Mouse (Mus musculus): ENCODE measurements around the gene B3glct.

Gene B3glct

DNA sequence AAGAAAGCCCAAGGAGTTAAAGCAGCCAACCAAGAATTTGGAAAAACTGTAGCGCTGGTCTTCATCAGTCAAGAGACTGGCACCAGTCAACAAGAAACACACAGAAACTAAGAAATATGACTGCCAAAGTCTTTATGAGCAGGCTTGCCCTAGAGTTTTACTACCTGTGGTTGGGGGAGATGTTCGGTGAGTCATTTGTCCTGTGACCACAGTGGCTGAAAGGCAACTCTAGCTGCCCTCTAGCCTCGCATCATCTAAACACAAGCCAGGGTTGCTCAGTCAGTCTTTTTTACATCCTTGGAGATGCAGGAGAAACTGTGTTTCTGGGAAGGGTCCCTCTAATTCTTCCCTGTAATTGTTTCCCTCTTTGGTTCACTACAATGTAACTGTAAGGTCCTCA lies 834 bp upstream of the B3glct start:
- no peak for DNase-seq

GRCm38 (mm10) chr5:149678990-149679348 lies 939 bp downstream of the B3glct start:
- DNase-seq: peak; percentile 8

- no peak for DNase-seq
Measured at GRCm38 (mm10) chr5:149679362-149679761, 1.3 kb downstream of the B3glct start.

GRCm38 (mm10) chr5:149679886-149680285 lies 1.9 kb downstream of the B3glct start:
- DNase-seq: no peak

DNA sequence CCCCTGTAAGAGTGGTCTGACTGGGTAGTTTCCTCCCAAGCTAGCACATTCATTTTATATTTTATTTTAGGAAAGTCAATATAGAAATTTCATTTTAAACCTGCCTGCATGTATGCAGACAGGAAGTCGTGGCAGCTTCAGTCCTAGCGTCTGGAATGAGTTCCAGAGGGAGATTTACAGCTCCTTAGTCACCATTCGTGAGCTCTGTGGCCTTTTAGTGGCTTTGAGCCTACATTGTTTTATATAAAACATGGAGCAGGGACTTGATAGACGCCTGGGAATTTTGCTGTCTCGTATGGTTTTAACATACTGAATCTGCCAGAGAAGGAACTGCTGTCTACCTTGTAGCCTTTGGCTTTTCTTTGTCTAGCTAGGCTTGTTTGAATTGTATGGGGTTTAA lies 2.9 kb downstream of the B3glct start:
- no peak for DNase-seq

GRCm38 (mm10) chr5:149689860-149690259 lies 11.8 kb downstream of the B3glct start:
- DNase-seq: no peak

- DNase-seq: peak; percentile 12
Measured at GRCm38 (mm10) chr5:149692548-149692947, 14.5 kb downstream of the B3glct start.

DNA sequence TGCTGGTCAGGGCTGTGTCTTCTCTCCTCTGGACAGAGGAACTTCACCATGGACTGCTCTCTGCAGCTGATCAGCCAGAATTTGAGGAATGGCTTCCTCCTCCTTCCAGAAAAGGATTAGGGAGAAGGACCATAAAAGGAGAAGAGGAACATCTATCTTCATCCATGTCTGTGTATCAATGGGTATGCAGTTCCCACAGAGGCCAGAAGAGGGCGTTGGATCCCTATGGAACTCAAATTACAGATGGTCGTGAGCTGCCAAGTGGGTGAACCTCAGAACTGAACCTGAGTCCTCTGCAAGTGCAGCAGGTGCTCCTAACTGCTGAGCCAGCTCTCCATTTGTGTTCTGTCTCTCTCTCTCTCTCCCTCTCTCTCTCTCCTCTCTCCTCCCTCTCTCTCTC lies 15.2 kb downstream of the B3glct start:
- no peak for DNase-seq

GRCm38 (mm10) chr5:149693968-149694367 lies 15.9 kb downstream of the B3glct start:
- DNase-seq: no peak

DNA sequence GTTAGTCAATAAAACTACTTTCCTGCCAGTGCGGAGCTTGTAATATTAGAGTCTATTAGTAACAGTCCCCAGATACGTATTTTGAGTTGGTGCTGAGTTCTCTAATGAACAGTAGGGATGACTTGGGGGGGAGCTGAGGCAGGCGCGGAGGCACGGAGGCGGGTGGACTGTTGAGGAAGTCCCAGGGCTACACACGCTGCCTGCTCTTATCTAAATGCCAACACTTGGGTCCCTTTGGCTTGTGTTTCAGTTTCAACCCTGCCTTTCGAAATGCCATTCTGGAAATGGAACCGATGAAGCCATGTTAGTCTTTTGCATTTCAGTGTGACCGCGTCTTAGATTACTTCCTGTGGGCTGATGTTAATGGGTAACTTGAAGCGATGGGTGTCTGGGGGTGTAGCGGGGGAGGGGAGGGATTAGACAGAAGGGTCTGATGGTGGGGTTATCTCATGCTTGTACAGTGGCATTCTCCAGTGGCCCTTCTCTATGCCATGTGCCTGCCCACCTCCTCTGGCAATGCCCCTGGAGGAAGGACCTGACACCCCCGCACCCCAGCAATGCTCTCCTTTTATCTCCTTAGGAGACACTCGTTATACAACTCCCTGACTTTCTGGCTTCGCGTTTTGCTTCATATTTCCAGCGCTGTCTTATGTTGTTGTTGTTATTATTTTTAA lies 17.2 kb downstream of the B3glct start:
- no peak for DNase-seq

DNA sequence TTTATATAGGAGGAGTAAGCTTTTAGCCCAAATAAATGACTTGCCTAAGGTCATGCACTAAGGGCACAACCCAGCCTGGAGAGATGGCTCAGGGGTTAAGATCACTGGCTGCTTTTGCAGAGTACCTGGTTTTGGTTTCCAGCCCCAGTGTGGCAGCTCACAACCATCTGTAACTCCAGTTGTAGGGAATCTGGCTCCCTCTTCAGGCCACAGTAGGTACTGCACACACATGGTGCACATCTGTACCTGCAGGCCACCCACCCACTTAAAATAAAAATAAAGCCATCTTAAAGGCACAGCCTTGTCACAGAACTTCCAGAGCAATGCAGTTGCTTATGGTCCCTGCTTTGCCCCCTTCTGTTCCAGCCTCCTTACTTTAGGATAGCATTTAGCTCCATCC lies 24.7 kb downstream of the B3glct start:
- DNase-seq: no peak

DNA sequence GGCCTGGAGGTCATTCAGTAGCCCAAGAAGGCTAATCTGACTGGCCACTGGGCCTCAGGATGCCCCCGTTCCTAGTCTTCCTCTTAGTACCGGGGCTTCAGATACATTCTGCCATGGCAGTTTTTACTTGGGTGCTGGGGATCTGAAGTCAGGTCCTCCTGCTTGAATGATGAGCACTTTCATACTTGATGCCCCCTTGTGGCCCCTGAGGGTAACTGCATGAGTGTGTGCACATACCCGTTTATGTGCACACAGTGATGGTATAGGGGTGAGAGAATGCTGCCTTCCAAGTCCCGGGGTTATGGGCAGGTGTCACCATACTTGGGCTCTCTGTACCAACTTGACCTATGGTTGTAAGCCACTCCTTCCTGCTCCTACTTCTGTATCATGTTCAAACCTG lies 33.5 kb downstream of the B3glct start:
- DNase-seq: no peak

- DNase-seq: peak; percentile 71
Measured at GRCm38 (mm10) chr5:149713170-149713774, 35.2 kb downstream of the B3glct start.

- DNase-seq: no peak
Measured at GRCm38 (mm10) chr5:149713834-149714233, 35.8 kb downstream of the B3glct start.

GRCm38 (mm10) chr5:149715571-149716328 lies 37.7 kb downstream of the B3glct start:
- DNase-seq: no peak

- no peak for DNase-seq
Measured at GRCm38 (mm10) chr5:149716329-149716690, 38.3 kb downstream of the B3glct start.

DNA sequence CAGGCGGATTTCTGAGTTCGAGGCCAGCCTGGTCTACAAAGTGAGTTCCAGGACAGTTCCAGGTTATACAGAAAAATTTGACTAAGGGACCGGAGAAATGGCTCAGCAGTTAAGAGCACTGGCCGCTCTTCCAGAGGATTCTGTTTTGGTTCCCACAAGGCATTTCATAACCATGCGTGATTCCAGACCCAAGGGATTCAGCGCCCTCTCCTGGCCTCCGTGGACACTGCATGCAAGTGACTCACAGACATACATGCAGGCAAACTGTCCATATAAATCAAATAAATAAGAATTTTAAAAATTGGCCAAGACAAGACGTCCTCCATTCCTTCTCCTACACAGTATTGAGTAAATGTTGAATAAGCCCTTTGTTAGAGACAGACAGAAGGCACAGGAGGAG lies 53.7 kb downstream of the B3glct start:
- peak; percentile 17 for DNase-seq

DNA sequence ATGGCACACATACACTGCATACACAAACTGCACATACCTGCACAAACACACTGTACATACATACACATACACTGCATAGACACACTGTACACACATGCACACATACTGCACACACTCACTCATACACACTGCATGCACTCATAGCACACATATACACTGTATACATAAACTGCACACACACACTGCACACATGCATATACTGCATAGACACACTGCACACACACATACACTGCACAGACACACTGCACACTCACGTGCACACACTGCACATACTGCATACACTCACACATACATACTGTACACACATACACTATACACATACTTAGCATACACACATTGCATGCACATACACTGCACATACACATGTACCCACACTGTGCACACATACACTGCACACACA lies 59.2 kb downstream of the B3glct start:
- no peak for DNase-seq

GRCm38 (mm10) chr5:149740145-149740544 lies 62.1 kb downstream of the B3glct start:
- no peak for DNase-seq

- DNase-seq: no peak
Measured at GRCm38 (mm10) chr5:149740703-149741102, 62.7 kb downstream of the B3glct start.

- no peak for DNase-seq
Measured at GRCm38 (mm10) chr5:149742286-149742685, 64.3 kb downstream of the B3glct start.

GRCm38 (mm10) chr5:149745079-149745478 lies 67.0 kb downstream of the B3glct start:
- no peak for DNase-seq

- no peak for DNase-seq
Measured at GRCm38 (mm10) chr5:149748640-149749580, 70.9 kb downstream of the B3glct start.

Measured in liver (tissue).